ENCODE assay signal across 12 mouse cellular contexts in the genomic region with DNA sequence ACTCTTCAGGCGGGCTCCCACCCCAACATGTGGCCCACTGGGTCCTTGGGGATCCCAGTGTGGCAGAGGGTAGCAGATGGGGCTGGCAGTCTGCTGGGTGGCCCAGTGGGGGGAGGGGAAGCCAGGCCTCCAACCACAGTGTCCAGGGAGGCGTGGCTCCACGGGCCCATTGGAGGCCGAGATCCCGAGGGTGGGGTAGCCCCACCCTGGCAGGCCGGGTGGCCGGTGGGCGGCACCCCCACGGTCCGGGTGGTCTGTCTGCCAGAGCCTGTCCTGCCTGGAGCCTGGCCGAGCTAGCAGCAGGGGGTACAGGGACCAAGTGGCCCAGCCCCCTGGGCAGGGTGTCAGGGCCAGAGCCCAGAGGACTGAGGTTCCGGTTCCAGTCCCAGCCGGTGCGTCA. TPM values are rescaled to one million over a fixed set of nuclear protein-coding genes. Genes with fewer than 3 reads are reported as not detected.
DNase-seq lines count a peak whose midpoint lies in the region; ATAC-seq and TF ChIP-seq lines count a peak whose summit lies in the region.
"Had no signal": no experiment of that assay in that cellular context is flagged by ENCODE, and none has a peak within 500 bp of the region (broad histone marks: within the 10 kb centered on the region; RNA-seq: fewer than 3 reads in every experiment).

No protein-coding gene starts in this region.

- H3K9ac ChIP-seq in embryonic facial prominence, embryonic 12.5 days = no peak overlapping the region
- peak overlapping the region; percentile 69 for H3K9ac ChIP-seq in heart, embryonic 16.5 days (ENCODE audit: low read length)
- H3K9ac ChIP-seq in liver, embryonic 11.5 days (ENCODE audit: low read depth, low read length) = no peak overlapping the region
- H3K9ac ChIP-seq: midbrain, embryonic 13.5 days had no signal

- intact Hi-C loops in gastrocnemius, adult 2 months (cut with DNase I) = no loop called here

- H3K27ac ChIP-seq in gastrocnemius, adult 2 months = peak overlapping the region; percentile 89
- H3K27ac ChIP-seq in embryonic facial prominence, embryonic 12.5 days = 0 out of 2 replicates have a peak overlapping the region, but pooled peaks have one; percentile 1
- H3K27ac ChIP-seq in heart, embryonic 16.5 days (ENCODE audit: low read length) = peak overlapping the region; percentile 61
- H3K27ac ChIP-seq in liver, embryonic 11.5 days (ENCODE audit: low read depth, low read length) = no peak overlapping the region; the same call in 1 of the 2 replicates
- H3K27ac ChIP-seq: midbrain, embryonic 13.5 days had no signal

- no peaks in the 10 kb centered on the region for H3K9me3 ChIP-seq in embryonic facial prominence, embryonic 12.5 days
- no peaks in the 10 kb centered on the region for H3K9me3 ChIP-seq in heart, embryonic 16.5 days (replicated peaks; ENCODE audit: control insufficient read depth, low read length)
- no peaks in the 10 kb centered on the region for H3K9me3 ChIP-seq in liver, embryonic 11.5 days (ENCODE audit: control insufficient read depth, low read length)
- H3K9me3 ChIP-seq: midbrain, embryonic 13.5 days had no signal

- H3K4me3 ChIP-seq in gastrocnemius, adult 2 months = peak overlapping the region; percentile 73
- no peak overlapping the region for H3K4me3 ChIP-seq in embryonic facial prominence, embryonic 12.5 days
- H3K4me3 ChIP-seq in heart, embryonic 16.5 days (ENCODE audit: low read length) = peak overlapping the region; percentile 35
- H3K4me3 ChIP-seq in liver, embryonic 11.5 days (ENCODE audit: low read depth, low read length) = no peak overlapping the region
- H3K4me3 ChIP-seq: erythroblast, embryonic 14.5 days; midbrain, embryonic 13.5 days had no signal

- TF ChIP-seq CTCF in gastrocnemius, adult 2 months (IDR thresholded peaks at IDR 0.05) = no peak

- no peaks in the 10 kb centered on the region for H3K27me3 ChIP-seq in embryonic facial prominence, embryonic 12.5 days
- no peaks in the 10 kb centered on the region for H3K27me3 ChIP-seq in heart, embryonic 16.5 days (ENCODE audit: control insufficient read depth, insufficient read depth, low read length)
- no peaks in the 10 kb centered on the region for H3K27me3 ChIP-seq in liver, embryonic 11.5 days (replicated peaks; ENCODE audit: control insufficient read depth, insufficient read depth, low read length)
- H3K27me3 ChIP-seq: midbrain, embryonic 13.5 days had no signal

- no peak for ATAC-seq in embryonic facial prominence, embryonic 12.5 days (ENCODE audit: insufficient number of reproducible peaks, insufficient read depth, low FRiP score, low TSS enrichment)
- ATAC-seq in heart, embryonic 16.5 days (replicated peaks; ENCODE audit: extremely low read depth, insufficient read depth, low FRiP score) = no peak
- ATAC-seq in liver, embryonic 11.5 days (replicated peaks; ENCODE audit: low FRiP score) = no peak
- ATAC-seq: CD4-positive, CD25-positive, alpha-beta regulatory T cell, adult 4 months; midbrain, embryonic 13.5 days had no signal

- WGBS in embryonic facial prominence, embryonic 12.5 days = 89% methylated on average over 14 of the region's 14 CpGs
- WGBS in heart, embryonic 16.5 days = 70% methylated on average over 14 of the region's 14 CpGs
- 79% methylated on average over 14 of the region's 14 CpGs for WGBS in liver, embryonic 11.5 days

- peaks cover 43% of the 10 kb centered on the region for H3K4me1 ChIP-seq in embryonic facial prominence, embryonic 12.5 days
- H3K4me1 ChIP-seq in heart, embryonic 16.5 days (ENCODE audit: control insufficient read depth, insufficient read depth, low read length) = peaks cover 65% of the 10 kb centered on the region
- peaks cover 13% of the 10 kb centered on the region for H3K4me1 ChIP-seq in liver, embryonic 11.5 days (replicated peaks; ENCODE audit: control insufficient read depth, insufficient read depth, low read length)

- peak; percentile 86 for DNase-seq in gastrocnemius, adult 2 months
- no peak for DNase-seq in gastrocnemius, postnatal 4 days (ENCODE audit: low spot score in 2 of 2)
- peak; percentile 86 for DNase-seq in lung, postnatal 10 days
- no peak for DNase-seq in embryo, embryonic 9.5 days (ENCODE audit: extremely low spot score)
- DNase-seq in liver, embryonic 11.5 days (ENCODE audit: low spot score) = no peak
- no peak for DNase-seq in adrenal gland, postnatal 14 days

- no peak overlapping the region for H3K4me2 ChIP-seq in embryonic facial prominence, embryonic 12.5 days (replicated peaks)
- peak overlapping the region; percentile 13 for H3K4me2 ChIP-seq in heart, embryonic 16.5 days (ENCODE audit: low read depth, low read length)
- H3K4me2 ChIP-seq in liver, embryonic 11.5 days = no peak overlapping the region
- H3K4me2 ChIP-seq: midbrain, embryonic 13.5 days had no signal

- no peaks in the 10 kb centered on the region for H3K36me3 ChIP-seq in embryonic facial prominence, embryonic 12.5 days
- no peaks in the 10 kb centered on the region for H3K36me3 ChIP-seq in heart, embryonic 16.5 days (ENCODE audit: control insufficient read depth, insufficient read depth)
- no peaks in the 10 kb centered on the region for H3K36me3 ChIP-seq in liver, embryonic 11.5 days (ENCODE audit: control insufficient read depth, insufficient read depth, low read length)
- H3K36me3 ChIP-seq: midbrain, embryonic 13.5 days had no signal

RNA-seq across cellular contexts. Expression of a gene that starts 14.2 kb away (rescaled TPM):
- total RNA-seq in gastrocnemius, adult 2 months (2021) = 10 to 100 TPM; 25.8 to 47.3 TPM
- 10 to 100 TPM; 26.3 to 28.7 TPM for total RNA-seq in gastrocnemius, postnatal 4 days (2021)
- polyA plus RNA-seq in embryonic facial prominence, embryonic 12.5 days (2016; fragmentation: Nextera tagmentation; extraction: Ambion mirVana) = 24.5 and 24.7 TPM in 2 replicates
- polyA plus RNA-seq in heart, embryonic 16.5 days (2015; fragmentation: Nextera tagmentation; extraction: Ambion mirVana) = 73.5 and 83.5 TPM in 2 replicates
- polyA plus RNA-seq in liver, embryonic 11.5 days (2014; fragmentation: Nextera tagmentation; extraction: Ambion mirVana) = 19.2 and 20.7 TPM in 2 replicates
- total RNA-seq in adrenal gland, postnatal 14 days (2021) = 20.4 and 52.3 TPM in 2 replicates

RNA-seq across cellular contexts. Expression of a gene that starts 23.8 kb away (rescaled TPM):
- total RNA-seq in gastrocnemius, adult 2 months (2021) = over 10,000 TPM; 28,899 to 38,022 TPM
- over 10,000 TPM in 1 of 2 experiments, 1,000 to 10,000 TPM in 1; 9,881 to 10,830 TPM for total RNA-seq in gastrocnemius, postnatal 4 days (2021)
- 4.6 and 6.9 TPM in 2 replicates for polyA plus RNA-seq in embryonic facial prominence, embryonic 12.5 days (2016; fragmentation: Nextera tagmentation; extraction: Ambion mirVana)
- 5.3 and 17.1 TPM in 2 replicates for polyA plus RNA-seq in heart, embryonic 16.5 days (2015; fragmentation: Nextera tagmentation; extraction: Ambion mirVana)
- 1.5 and 2.4 TPM in 2 replicates for polyA plus RNA-seq in liver, embryonic 11.5 days (2014; fragmentation: Nextera tagmentation; extraction: Ambion mirVana)
- total RNA-seq in adrenal gland, postnatal 14 days (2021) = 1.1 and 1.8 TPM in 2 replicates
- polyA plus RNA-seq: erythroblast, embryonic 14.5 days had no signal

RNA-seq across cellular contexts. Expression of a gene that starts 33.2 kb away (rescaled TPM):
- over 10,000 TPM; 15,929 to 19,962 TPM for total RNA-seq in gastrocnemius, adult 2 months (2021)
- 1,000 to 10,000 TPM; 7,757 to 8,026 TPM for total RNA-seq in gastrocnemius, postnatal 4 days (2021)
- 7.1 and 9.6 TPM in 2 replicates for polyA plus RNA-seq in embryonic facial prominence, embryonic 12.5 days (2016; fragmentation: Nextera tagmentation; extraction: Ambion mirVana)
- polyA plus RNA-seq in heart, embryonic 16.5 days (2015; fragmentation: Nextera tagmentation; extraction: Ambion mirVana) = 14.1 and 27.0 TPM in 2 replicates
- 1.9 and 3.7 TPM in 2 replicates for polyA plus RNA-seq in liver, embryonic 11.5 days (2014; fragmentation: Nextera tagmentation; extraction: Ambion mirVana)
- 0.56 and 0.67 TPM in 2 replicates for total RNA-seq in adrenal gland, postnatal 14 days (2021)
- total RNA-seq: layer of hippocampus, postnatal 10 days had no signal
- polyA plus RNA-seq: CD4-positive, CD25-positive, alpha-beta regulatory T cell, adult 4 months; erythroblast, embryonic 14.5 days had no signal

RNA-seq across cellular contexts. Expression of a gene that starts 40.1 kb away (rescaled TPM):
- total RNA-seq in gastrocnemius, adult 2 months (2021) = not detected
- not detected for total RNA-seq in gastrocnemius, postnatal 4 days (2021)
- 0.35 TPM in 1 of 2 replicates, not detected in the other for polyA plus RNA-seq in embryonic facial prominence, embryonic 12.5 days (2016; fragmentation: Nextera tagmentation; extraction: Ambion mirVana)
- 0.17 and 0.32 TPM in 2 replicates for polyA plus RNA-seq in heart, embryonic 16.5 days (2015; fragmentation: Nextera tagmentation; extraction: Ambion mirVana)
- 0.41 and 0.42 TPM in 2 replicates for polyA plus RNA-seq in liver, embryonic 11.5 days (2014; fragmentation: Nextera tagmentation; extraction: Ambion mirVana)
- total RNA-seq in adrenal gland, postnatal 14 days (2021) = not detected in 2 replicates
- total RNA-seq: layer of hippocampus, postnatal 10 days had no signal
- polyA plus RNA-seq: CD4-positive, CD25-positive, alpha-beta regulatory T cell, adult 4 months; erythroblast, embryonic 14.5 days; midbrain, embryonic 13.5 days had no signal

RNA-seq across cellular contexts. Expression of a gene that starts 57.7 kb away (rescaled TPM):
- total RNA-seq in gastrocnemius, adult 2 months (2021) = 1 to 10 TPM in 1 of 2 experiments, under 1 TPM in 1; 0.89 to 1.4 TPM
- 1 to 10 TPM; 6.3 to 9.4 TPM for total RNA-seq in gastrocnemius, postnatal 4 days (2021)
- polyA plus RNA-seq in embryonic facial prominence, embryonic 12.5 days (2016; fragmentation: Nextera tagmentation; extraction: Ambion mirVana) = 19.8 and 32.6 TPM in 2 replicates
- polyA plus RNA-seq in heart, embryonic 16.5 days (2015; fragmentation: Nextera tagmentation; extraction: Ambion mirVana) = 14.2 and 20.0 TPM in 2 replicates
- 20.8 and 22.2 TPM in 2 replicates for polyA plus RNA-seq in liver, embryonic 11.5 days (2014; fragmentation: Nextera tagmentation; extraction: Ambion mirVana)
- total RNA-seq in adrenal gland, postnatal 14 days (2021) = 13.3 and 17.9 TPM in 2 replicates

Comparison
In these comparisons a context has a peak if more than half of its experiments do, and no peak if none do; other contexts are left out.
1. DNase-seq: peak in gastrocnemius, adult 2 months (single experiment) and lung, postnatal 10 days (single experiment); none in gastrocnemius, postnatal 4 days (0 of 2), embryo, embryonic 9.5 days (single experiment), liver, embryonic 11.5 days (single experiment) and adrenal gland, postnatal 14 days (single experiment).
2. H3K4me3 ChIP-seq: peak in gastrocnemius, adult 2 months (single experiment) and heart, embryonic 16.5 days (single experiment); none in embryonic facial prominence, embryonic 12.5 days (single experiment) and liver, embryonic 11.5 days (single experiment).
3. RNA of a gene that starts 23.8 kb away (total RNA-seq): 28,899 to 38,022 TPM in gastrocnemius, adult 2 months and 9,881 to 10,830 TPM in gastrocnemius, postnatal 4 days; 1.1 to 1.8 TPM in adrenal gland, postnatal 14 days; every median in the first group is over 1,000 times any median in the second.
4. RNA of a gene that starts 33.2 kb away (total RNA-seq): 15,929 to 19,962 TPM in gastrocnemius, adult 2 months and 7,757 to 8,026 TPM in gastrocnemius, postnatal 4 days; 0.56 to 0.67 TPM in adrenal gland, postnatal 14 days; every median in the first group is over 1,000 times any median in the second.